Mouse (Mus musculus) myocyte (in vitro differentiated cells): ENCODE measurements around the gene Rragd. TPM values are rescaled to one million over a fixed set of nuclear protein-coding genes. Genes with fewer than 3 reads are reported as not detected.
"Not testable (repeated sequence)": the region's sequence is repeated elsewhere in the genome, so short reads cannot be mapped to it uniquely, and the experiment has no call there.

Experiments used
- H3K27me3 ChIP-seq: one replicate; pipeline ENCODE4 v1.6.1; 2011; ENCODE audit not compliant: control insufficient read depth, insufficient read depth, insufficient read length
- H3K36me3 ChIP-seq: one replicate; pipeline ENCODE4 v1.6.1; 2011; ENCODE audit not compliant: control insufficient read depth, insufficient read depth
- H3K4me2 ChIP-seq: one replicate; pipeline ENCODE4 v1.6.1; 2011; ENCODE audit warnings: low read depth, control low read depth
- H3K4me3 ChIP-seq: one replicate; pipeline ENCODE4 v1.5.1; 2011; ENCODE audit warnings: mild to moderate bottlenecking, control low read depth, moderate library complexity
- H3K79me2 ChIP-seq: one replicate; pipeline ENCODE4 v1.6.1; 2011; ENCODE audit not compliant: control insufficient read depth, insufficient read depth
- H3ac ChIP-seq: one replicate; pipeline ENCODE4 v1.6.1; 2011; ENCODE audit not compliant: control insufficient read depth, insufficient read length
- CEBPB ChIP-seq: IDR thresholded peaks from 2 replicates; pipeline ENCODE4 v1.6.1; 2011; ENCODE audit warnings: mild to moderate bottlenecking, moderate library complexity; ENCODE audit not compliant: poor library complexity, insufficient read depth, severe bottlenecking
- E2F4 ChIP-seq: IDR thresholded peaks from one replicate; pipeline ENCODE4 v1.6.1; 2011; ENCODE audit warnings: mild to moderate bottlenecking, control low read depth, moderate library complexity; ENCODE audit not compliant: insufficient read depth
- MAX ChIP-seq: IDR thresholded peaks from one replicate; pipeline ENCODE4 v1.6.1; 2011; ENCODE audit warnings: low read depth, mild to moderate bottlenecking, control low read depth
- MYOD1 ChIP-seq, 3 experiments: IDR thresholded peaks; one replicate each; pipeline ENCODE4 v1.6.1; 2011; ENCODE audit warnings: control low read depth in 2 of 3, low read depth in 2 of 3, mild to moderate bottlenecking in 2 of 3, moderate library complexity in 1 of 3; ENCODE audit not compliant: insufficient read length in 2 of 3, control insufficient read depth in 1 of 3
- MYOG ChIP-seq, 3 experiments: IDR thresholded peaks; one replicate each; pipeline ENCODE4 v1.6.1; 2011; ENCODE audit warnings: control low read depth in 2 of 3, low read depth in 2 of 3, mild to moderate bottlenecking in 2 of 3; ENCODE audit not compliant: insufficient read length in 2 of 3, control insufficient read depth in 1 of 3, insufficient read depth in 1 of 3
- POLR2A ChIP-seq: IDR thresholded peaks from one replicate; pipeline ENCODE4 v1.6.1; 2011; ENCODE audit warnings: low read depth, mild to moderate bottlenecking, control low read depth, moderate library complexity; ENCODE audit not compliant: insufficient read length
- POLR2AphosphoS2 ChIP-seq: IDR thresholded peaks from one replicate; pipeline ENCODE4 v1.6.1; 2011; ENCODE audit warnings: low read depth, control low read depth; ENCODE audit not compliant: insufficient read length
- REST ChIP-seq: IDR thresholded peaks from one replicate; pipeline ENCODE4 v1.6.1; 2011; ENCODE audit warnings: mild to moderate bottlenecking, control low read depth, moderate library complexity; ENCODE audit not compliant: insufficient read depth, insufficient read length
- SRF ChIP-seq: IDR thresholded peaks from one replicate; pipeline ENCODE4 v1.6.1; 2011; ENCODE audit warnings: low read depth; ENCODE audit not compliant: control insufficient read depth, insufficient read length
- TCF12 ChIP-seq: IDR thresholded peaks from one replicate; pipeline ENCODE4 v1.6.1; 2011; ENCODE audit warnings: mild to moderate bottlenecking, control low read depth; ENCODE audit not compliant: poor library complexity, insufficient read depth, severe bottlenecking
- TCF3 ChIP-seq: IDR thresholded peaks from one replicate; pipeline ENCODE4 v1.6.1; 2011; ENCODE audit warnings: low read depth, control low read depth; ENCODE audit not compliant: insufficient read length
- USF1 ChIP-seq: IDR thresholded peaks from one replicate; pipeline ENCODE4 v1.6.1; 2011; ENCODE audit warnings: low read depth, mild to moderate bottlenecking, control low read depth, moderate library complexity
- polyA plus RNA-seq: library from polyadenylated mRNA; unstranded; fragments of >200 nt; fragmentation: generic; extraction: Trizol; gene quantifications from one replicate; pipeline ENCODE4 v1.2.1, GENCODE M21; 2012; ENCODE audit warnings: missing spikeins

Gene Rragd
- polyA plus RNA-seq, 1 experiment = 7.9 TPM

- Histone ChIP-seq H3ac (no peak overlapping the region), H3K4me2 (no peak overlapping the region), H3K79me2 (no peaks in the 10 kb centered on the region), H3K36me3 (no peaks in the 10 kb centered on the region), H3K4me3 (no peak overlapping the region), H3K27me3 (no peaks in the 10 kb centered on the region)
- TF ChIP-seq MAX (no peak), MYOG (IDR thresholded peaks at IDR 0.05; ENCODE audit: control insufficient read depth in 1 of 3, insufficient read depth in 1 of 3, insufficient read length in 2 of 3, low read depth in 2 of 3) (no peak), POLR2AphosphoS2 (no peak), USF1 (no peak), TCF3 (no peak), MYOD1 (IDR thresholded peaks at IDR 0.05; ENCODE audit: control insufficient read depth in 1 of 3, insufficient read length in 2 of 3, low read depth in 2 of 3) (no peak), CEBPB (no peak), SRF (no peak), E2F4 (no peak), TCF12 (no peak), POLR2A (no peak), REST (no peak)
These were observed 21.4 kb upstream of the Rragd start for GRCm38 (mm10) chr4:32961394-32961793.

DNA sequence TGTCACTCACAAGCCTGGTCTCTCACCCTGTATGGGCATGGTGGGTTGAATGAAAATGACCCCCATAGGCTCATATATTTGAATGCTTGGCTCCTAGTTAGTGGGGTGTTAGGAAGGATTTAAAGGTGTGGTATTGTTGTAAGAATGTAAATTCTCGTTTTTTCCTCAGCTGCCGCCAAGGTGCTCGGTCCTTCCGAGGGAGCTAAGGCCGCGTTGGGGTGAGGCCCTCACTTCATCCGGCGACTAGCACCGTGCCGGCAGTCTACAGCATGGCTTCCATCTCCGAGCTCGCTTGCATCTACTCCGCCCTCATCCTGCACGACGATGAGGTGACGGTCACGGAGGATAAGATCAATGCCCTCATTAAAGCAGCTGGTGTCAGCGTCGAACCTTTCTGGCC is 18.2 kb upstream of the Rragd start:
- H3K36me3 ChIP-seq, H3K27me3 ChIP-seq, H3ac ChIP-seq, H3K79me2 ChIP-seq, H3K4me2 ChIP-seq: not testable (repeated sequence)
- H3K4me3 ChIP-seq = peak overlapping the region; percentile 8
- TF ChIP-seq REST (peak; percentile 23), POLR2A (peak; percentile 35), POLR2AphosphoS2 (peak; percentile 31)

GRCm38 (mm10) chr4:32977331-32977730 is 5.5 kb upstream of the Rragd start:
- no peak overlapping the region for H3K4me3 ChIP-seq
- no peaks in the 10 kb centered on the region for H3K27me3 ChIP-seq
- TF ChIP-seq TCF3 = no peak
- TF ChIP-seq SRF = no peak
- no peak for TF ChIP-seq POLR2A
- H3ac ChIP-seq = no peak overlapping the region
- H3K79me2 ChIP-seq = no peaks in the 10 kb centered on the region
- H3K4me2 ChIP-seq = no peak overlapping the region
- H3K36me3 ChIP-seq = no peaks in the 10 kb centered on the region

- Histone ChIP-seq H3K36me3 (no peaks in the 10 kb centered on the region), H3ac (no peak overlapping the region), H3K4me3 (no peak overlapping the region), H3K27me3 (no peaks in the 10 kb centered on the region), H3K79me2 (no peaks in the 10 kb centered on the region), H3K4me2 (no peak overlapping the region)
- TF ChIP-seq MYOD1 (IDR thresholded peaks at IDR 0.05; ENCODE audit: control insufficient read depth in 1 of 3, insufficient read length in 2 of 3, low read depth in 2 of 3) (no peak), POLR2AphosphoS2 (no peak), E2F4 (no peak), SRF (no peak), TCF3 (no peak), POLR2A (no peak)
These were observed 2.8 kb upstream of the Rragd start for GRCm38 (mm10) chr4:32980061-32980460.

- Histone ChIP-seq H3K79me2 (no peaks in the 10 kb centered on the region), H3K4me2 (no peak overlapping the region), H3K27me3 (no peaks in the 10 kb centered on the region), H3K4me3 (no peak overlapping the region), H3ac (no peak overlapping the region), H3K36me3 (no peaks in the 10 kb centered on the region)
- TF ChIP-seq USF1 (no peak), TCF12 (no peak), REST (no peak), SRF (no peak), MAX (no peak), POLR2A (no peak), E2F4 (no peak), MYOD1 (IDR thresholded peaks at IDR 0.05; ENCODE audit: control insufficient read depth in 1 of 3, insufficient read length in 2 of 3, low read depth in 2 of 3) (no peak), TCF3 (no peak), MYOG (IDR thresholded peaks at IDR 0.05; ENCODE audit: control insufficient read depth in 1 of 3, insufficient read depth in 1 of 3, insufficient read length in 2 of 3, low read depth in 2 of 3) (no peak), CEBPB (no peak), POLR2AphosphoS2 (no peak)
These were observed 1.2 kb upstream of the Rragd start for GRCm38 (mm10) chr4:32981617-32982016.

DNA sequence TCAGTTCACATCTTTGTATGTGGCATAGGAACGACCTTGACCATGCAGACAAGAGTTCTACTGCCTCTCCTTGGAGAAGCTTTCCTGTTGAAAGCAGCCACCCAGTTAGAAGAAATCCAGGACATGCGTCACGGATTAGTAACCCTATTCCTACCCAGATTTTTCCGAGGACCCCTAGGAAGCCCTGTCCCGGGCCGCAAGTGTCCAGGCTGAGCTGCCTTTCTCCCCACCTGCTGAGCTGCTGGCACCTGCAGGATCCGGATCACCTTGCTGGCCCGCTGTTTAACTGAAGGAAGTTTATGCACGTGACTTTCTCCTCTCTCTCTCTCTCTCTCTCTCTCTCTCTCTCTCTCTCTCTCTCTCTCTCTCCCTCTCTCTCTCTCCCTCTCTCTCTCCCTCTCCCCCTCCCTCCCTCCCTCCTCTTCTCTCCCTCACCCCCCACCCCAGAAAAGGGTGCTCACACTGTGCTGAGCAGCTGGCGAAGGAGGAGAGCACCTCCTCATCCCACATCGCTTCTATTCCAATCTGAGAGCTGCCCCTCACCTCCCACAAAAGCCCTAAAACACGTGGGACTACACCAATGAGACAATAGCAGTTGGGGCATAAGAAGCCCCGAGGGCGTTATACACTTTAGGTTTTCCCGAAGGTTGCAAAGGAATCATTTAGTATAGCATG is 659 bp upstream of the Rragd start:
- Histone ChIP-seq H3ac (no peak overlapping the region), H3K27me3 (no peaks in the 10 kb centered on the region), H3K79me2 (no peaks in the 10 kb centered on the region), H3K4me2 (peak overlapping the region; percentile 76), H3K36me3 (no peaks in the 10 kb centered on the region), H3K4me3 (peak overlapping the region; percentile 28)
- TF ChIP-seq TCF3 (no peak), E2F4 (no peak), MYOG (IDR thresholded peaks at IDR 0.05; ENCODE audit: control insufficient read depth in 1 of 3, insufficient read depth in 1 of 3, insufficient read length in 2 of 3, low read depth in 2 of 3) (no peak), SRF (no peak), MAX (no peak), POLR2A (no peak), CEBPB (no peak), MYOD1 (IDR thresholded peaks at IDR 0.05; ENCODE audit: control insufficient read depth in 1 of 3, insufficient read length in 2 of 3, low read depth in 2 of 3) (no peak), USF1 (no peak), REST (no peak), POLR2AphosphoS2 (no peak), TCF12 (no peak)
